Mouse (Mus musculus): ENCODE measurements around the gene Dgka. TPM values are rescaled to one million over a fixed set of nuclear protein-coding genes. Genes with fewer than 3 reads are reported as not detected.
"Not testable (repeated sequence)": the region's sequence is repeated elsewhere in the genome, so short reads cannot be mapped to it uniquely, and the experiment has no call there.

Dgka gene
- total RNA-seq, 2 experiments from 2014 or later: 6.7 TPM

DNA sequence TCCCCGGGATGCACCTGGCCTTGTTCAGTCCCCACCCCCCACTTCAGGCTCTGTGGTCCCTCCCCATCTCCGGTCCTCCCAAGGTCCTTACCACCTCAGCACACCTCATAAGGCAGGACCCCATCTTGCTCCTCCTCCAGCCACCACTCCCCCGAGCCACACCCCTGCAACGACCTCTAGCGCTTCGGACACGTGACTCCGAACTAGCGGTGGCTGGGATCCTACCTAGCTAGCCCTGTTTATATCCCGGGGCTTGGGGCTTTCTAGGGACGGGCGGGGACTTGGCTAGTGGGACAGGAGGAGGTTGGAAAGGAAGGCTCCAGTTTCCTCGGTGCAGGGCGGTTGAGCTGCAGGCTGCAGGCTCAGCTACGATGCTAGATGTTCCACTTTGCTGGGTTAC is 7.2 kb downstream of the Dgka start:
- DNase-seq (ENCODE audit: low spot score in 2 of 2): no peak

DNA sequence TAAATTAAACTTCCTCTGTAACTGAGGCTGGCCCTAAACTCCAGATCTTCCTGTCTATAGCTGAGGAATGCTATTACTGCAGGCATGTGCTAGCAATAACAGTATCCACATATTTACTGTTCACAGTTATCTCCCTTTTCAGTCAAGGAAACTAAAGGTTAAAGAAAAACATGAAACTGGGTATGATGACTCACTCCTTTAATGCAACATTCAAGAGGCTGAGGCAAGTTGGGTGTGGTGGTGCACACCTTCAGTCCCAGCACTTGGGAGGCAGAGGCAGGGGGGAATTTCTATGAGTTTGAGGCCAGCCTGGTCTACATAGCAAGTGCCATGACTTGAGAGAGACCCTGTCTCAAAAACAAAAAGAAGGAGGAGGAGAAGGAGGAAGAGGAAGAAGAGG is 12.7 kb downstream of the Dgka start:
- no peak for DNase-seq (ENCODE audit: low spot score in 2 of 2)

GRCm38 (mm10) chr10:128731002-128731433 is 13.6 kb downstream of the Dgka start:
- peak; percentile 67 to 80 for DNase-seq (ENCODE audit: low spot score in 2 of 2)

DNA sequence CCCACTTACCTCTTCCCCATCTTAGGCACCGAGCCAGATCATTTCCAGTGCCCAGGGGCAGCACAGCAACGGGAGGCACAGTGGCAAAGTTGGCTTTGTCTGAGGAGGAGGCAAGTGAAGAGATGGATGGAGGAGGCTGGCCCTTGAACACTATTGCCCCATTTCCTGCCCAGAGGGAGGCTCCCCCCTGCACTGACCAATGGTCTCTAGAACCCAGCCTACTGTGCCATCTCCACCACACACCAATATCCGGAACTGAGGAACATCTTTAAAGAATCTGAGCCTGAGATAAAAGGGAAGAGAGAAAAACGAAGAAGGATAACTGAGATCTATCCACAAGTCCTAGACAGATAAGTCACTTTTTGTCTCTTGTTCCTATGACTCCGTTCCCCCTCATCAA is 16.6 kb downstream of the Dgka start:
- no peak for DNase-seq (ENCODE audit: low spot score in 2 of 2)

DNA sequence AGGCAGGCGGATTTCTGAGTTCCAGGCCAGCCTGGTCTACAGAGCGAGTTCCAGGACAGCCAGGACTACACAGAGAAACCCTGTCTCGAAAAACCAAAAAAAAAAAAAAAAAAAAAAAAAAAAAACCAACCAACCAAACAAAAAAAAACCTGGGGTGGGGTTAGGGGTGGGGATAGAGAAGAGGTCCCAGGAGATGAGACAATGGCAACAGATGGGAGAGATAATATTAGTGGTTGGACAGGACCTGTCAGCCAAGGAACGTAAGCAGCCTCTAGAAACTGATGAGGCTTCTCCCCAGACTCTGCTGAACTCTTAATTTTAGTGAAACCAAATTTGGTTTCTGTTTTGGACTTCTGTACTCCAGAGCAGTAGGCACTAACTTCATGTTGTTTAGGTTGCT is 19.2 kb downstream of the Dgka start:
- not testable (repeated sequence) for DNase-seq (ENCODE audit: low spot score in 2 of 2)

- DNase-seq (ENCODE audit: low spot score in 2 of 2): no peak
These were observed 28.8 kb downstream of the Dgka start for GRCm38 (mm10) chr10:128715559-128716537.

DNA sequence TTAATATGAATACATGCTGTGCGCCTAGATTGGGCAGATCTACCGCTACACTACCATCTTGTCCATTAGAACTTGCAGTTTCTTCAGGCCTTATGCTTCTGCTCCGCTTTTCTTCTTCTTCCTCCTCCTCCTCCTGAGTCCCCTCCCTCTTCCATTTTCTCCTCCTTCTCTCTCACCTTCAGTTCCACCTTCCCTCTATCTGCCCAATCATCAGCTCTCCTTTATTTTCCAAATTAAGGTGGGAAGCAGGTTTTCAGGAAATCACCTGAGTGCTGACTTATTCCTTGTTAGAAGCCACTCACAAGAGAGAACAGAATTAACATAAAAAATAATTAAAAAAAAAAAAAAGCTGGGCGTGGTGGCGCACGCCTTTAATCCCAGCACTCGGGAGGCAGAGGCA is 33.3 kb downstream of the Dgka start:
- DNase-seq (ENCODE audit: low spot score in 2 of 2): not testable (repeated sequence)

- DNase-seq (ENCODE audit: low spot score in 2 of 2): no peak
These were observed 39.4 kb downstream of the Dgka start for GRCm38 (mm10) chr10:128705317-128705693.

- peak; percentile 92 to 94 for DNase-seq (ENCODE audit: low spot score in 2 of 2)
These were observed 40.0 kb downstream of the Dgka start, which contains the start of gene Cdk2 for GRCm38 (mm10) chr10:128704491-128705316. Gene Cdk2, minus strand, starts transcription at chr10:128705031.

- no peak for DNase-seq (ENCODE audit: low spot score in 2 of 2)
These were observed 40.8 kb downstream of the Dgka start, which contains the start of gene Pmel for GRCm38 (mm10) chr10:128703895-128704294. Gene Pmel, plus strand, starts transcription at chr10:128704195.

- no peak for DNase-seq (ENCODE audit: low spot score in 2 of 2)
These were observed 42.2 kb downstream of the Dgka start for GRCm38 (mm10) chr10:128702328-128703007.

DNA sequence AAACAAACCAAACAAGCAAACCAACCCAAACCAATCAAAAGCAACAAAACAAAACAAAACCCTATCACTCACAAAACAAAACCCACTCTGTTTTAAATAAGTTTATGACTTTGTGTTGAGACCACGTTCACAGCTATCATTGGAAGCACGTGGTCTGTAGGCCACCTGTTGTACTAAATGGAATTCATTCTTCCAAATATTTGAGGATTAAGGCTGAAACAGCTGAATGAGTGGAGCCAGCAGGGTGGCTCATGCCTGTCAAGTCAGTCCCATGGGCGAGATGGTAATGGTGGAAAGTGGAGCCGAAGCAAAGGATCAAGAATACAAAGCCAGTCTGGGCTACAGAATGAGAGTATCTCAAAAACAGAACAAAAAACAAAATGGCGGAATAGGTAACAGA is 43.9 kb downstream of the Dgka start:
- DNase-seq (ENCODE audit: low spot score in 2 of 2): no peak

- DNase-seq (ENCODE audit: low spot score in 2 of 2): no peak
These were observed 45.0 kb downstream of the Dgka start for GRCm38 (mm10) chr10:128699611-128700010.

DNA sequence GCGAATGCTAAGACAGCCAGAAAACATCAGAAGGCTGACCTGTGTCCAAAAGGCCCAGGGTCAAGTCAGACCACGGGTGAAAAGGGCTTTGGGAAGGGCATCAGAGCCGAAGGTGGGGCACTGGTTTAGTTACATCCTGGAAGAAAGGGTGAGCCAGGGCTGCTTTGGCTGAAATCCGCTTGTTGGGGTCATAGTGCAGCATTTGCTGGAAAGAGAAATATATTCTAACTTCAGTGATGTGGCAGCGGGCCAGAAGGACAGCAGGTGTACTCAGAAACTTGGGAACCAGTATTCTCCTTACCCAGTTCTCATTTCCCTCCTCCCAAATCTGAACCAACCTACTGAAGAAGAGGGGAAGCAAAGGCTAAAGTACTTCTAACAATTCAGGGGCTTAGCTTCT is 45.6 kb downstream of the Dgka start:
- DNase-seq (ENCODE audit: low spot score in 2 of 2): no peak

DNA sequence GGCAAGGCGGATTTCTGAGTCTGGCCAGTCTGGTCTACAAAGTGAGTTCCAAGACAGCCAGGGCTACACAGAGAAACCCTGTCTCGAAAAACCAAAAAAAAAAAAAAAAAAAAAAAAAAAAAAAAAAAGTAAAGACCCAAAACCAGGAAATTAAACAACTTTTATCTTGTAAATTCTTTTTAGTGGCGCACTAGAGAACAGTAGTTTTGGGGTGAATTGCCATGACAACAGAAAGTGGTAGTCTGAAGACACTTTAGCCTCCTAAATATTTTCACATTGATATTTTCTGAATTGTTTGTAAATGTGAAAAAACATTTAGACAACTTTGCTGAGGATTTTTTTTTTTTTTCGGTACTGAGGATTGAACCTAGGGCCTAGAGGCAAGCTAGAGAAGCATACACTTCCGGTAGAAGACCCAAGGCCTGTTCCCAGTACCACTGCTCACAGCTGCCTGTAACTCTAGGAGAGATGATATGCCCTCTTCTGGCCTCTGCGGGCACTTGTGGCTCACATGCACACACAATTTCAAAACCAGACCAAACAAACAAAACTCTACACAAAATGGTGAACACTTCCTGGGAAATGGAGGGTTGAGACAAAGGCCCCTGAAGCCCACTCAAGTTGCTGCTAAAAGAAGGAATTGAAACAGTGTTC is 47.5 kb downstream of the Dgka start:
- DNase-seq (ENCODE audit: low spot score in 2 of 2): no peak

DNA sequence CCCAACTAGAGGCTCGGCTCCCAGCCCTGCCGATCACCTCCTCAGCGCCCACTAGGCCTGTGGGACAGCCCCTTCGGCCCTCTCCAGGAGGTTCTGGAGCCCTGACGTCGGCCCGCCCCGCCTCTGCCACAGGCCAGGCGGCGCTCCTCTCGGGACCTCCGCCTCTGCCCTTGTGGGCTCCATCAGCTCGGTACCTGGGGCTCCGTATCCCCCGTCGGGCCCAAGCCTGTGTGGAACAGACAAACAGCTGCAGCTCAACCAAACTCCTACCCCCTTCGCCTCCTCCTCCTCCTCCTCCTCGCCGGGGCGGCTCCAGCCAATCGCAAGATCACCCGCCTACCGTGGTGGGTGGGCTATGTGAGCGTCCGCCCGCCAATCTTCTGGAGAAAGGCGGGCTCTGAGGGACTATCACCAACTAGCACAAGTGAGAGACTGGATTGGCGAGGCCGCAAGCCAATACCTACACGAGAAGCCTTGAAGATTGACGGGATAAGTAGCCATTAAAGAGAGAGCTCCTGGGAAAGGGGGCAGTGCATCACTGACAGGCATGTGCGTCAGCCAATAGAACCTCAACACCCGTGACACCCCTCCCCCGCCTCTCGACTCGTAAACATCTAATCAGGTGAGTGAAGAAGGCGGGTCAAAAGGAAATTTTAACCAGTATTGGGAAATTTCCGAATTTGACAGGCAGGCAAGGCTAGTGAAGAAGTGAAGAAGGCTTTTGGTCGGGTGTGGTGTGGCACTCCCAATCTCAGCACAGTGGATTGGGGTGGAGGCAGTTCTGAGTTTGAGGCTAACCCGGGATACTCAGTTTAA is 48.5 kb downstream of the Dgka start, which contains the start of gene Rab5b:
TSS of gene Rab5b (minus strand) at position 273 of the 816 bp plus-strand sequence.
- peak; percentile 93 to 97 for DNase-seq (ENCODE audit: low spot score in 2 of 2)

- peak in 1 of 2 experiments; percentile 36 for DNase-seq (ENCODE audit: low spot score in 2 of 2)
These were observed 49.2 kb downstream of the Dgka start for GRCm38 (mm10) chr10:128695411-128695991.

DNA sequence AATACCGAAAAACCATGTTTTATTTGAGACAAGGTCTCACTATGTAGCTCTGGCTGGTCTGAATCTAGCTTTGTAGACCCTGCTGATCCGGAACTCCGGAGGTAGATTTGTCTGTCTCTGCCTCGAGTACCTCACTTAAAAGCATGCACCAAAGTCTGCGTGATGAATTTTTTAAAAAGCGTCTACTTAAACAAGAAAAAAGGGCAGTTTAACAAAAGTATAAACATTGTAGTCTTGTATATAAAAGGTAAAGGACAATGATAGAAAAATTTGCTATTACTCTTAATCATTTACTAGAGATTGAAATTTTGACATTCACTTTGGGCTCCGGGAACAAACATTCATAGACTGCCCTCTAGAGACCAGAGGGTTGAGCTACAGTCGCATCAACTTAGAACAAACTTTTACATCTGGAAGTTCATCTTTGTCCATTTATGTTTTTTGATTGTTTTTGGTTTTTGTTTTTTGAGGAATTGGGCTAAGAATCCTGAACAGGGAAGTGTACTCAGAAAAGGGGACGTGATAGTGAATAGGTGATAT is 70.1 kb downstream of the Dgka start:
- DNase-seq (ENCODE audit: low spot score in 2 of 2): no peak

Measured in gastrocnemius, postnatal 4 days (tissue).